Comparison of ENCODE assay signal across 12 mouse cellular contexts in genomic region chr2:169404908-169405690, GRCm38 (mm10).
DNase-seq lines count a peak whose midpoint lies in the region; ATAC-seq lines count a peak whose summit lies in the region.
"Had no signal": no experiment of that assay in that cellular context is flagged by ENCODE, and none has a peak within 500 bp of the region (broad histone marks: within the 10 kb centered on the region; RNA-seq: fewer than 3 reads in every experiment).

No protein-coding gene starts in this region.

- WGBS in forebrain, embryonic 11.5 days, result 25% methylated on average over 6 of the region's 6 CpGs
- WGBS in neural tube, embryonic 14.5 days, result 5% methylated on average over 6 of the region's 6 CpGs

- intact Hi-C loops in left cerebral cortex, postnatal 14 days (cut with DNase I), result no loop called here
- intact Hi-C loops in left cerebral cortex, postnatal 4 days (cut with DNase I), result no loop called here

- H3K4me1 ChIP-seq in forebrain, embryonic 11.5 days (replicated peaks; ENCODE audit: control insufficient read depth, insufficient read depth, low read length), result peaks cover 5% of the 10 kb centered on the region
- H3K4me1 ChIP-seq in neural tube, embryonic 14.5 days (ENCODE audit: control insufficient read depth, insufficient read depth, low read length), result peaks cover 10% of the 10 kb centered on the region
- H3K4me1 ChIP-seq: liver, embryonic 15.5 days had no signal

- H3K4me3 ChIP-seq in forebrain, embryonic 11.5 days (ENCODE audit: low read depth, low read length), result no peak overlapping the region
- H3K4me3 ChIP-seq in neural tube, embryonic 14.5 days (ENCODE audit: low read depth, low read length), result no peak overlapping the region
- H3K4me3 ChIP-seq: liver, embryonic 15.5 days had no signal

- no peaks in the 10 kb centered on the region for H3K36me3 ChIP-seq in forebrain, embryonic 11.5 days (ENCODE audit: control insufficient read depth, insufficient read depth, low read length)
- no peaks in the 10 kb centered on the region for H3K36me3 ChIP-seq in neural tube, embryonic 14.5 days (ENCODE audit: control insufficient read depth, insufficient read depth, low read length)
- H3K36me3 ChIP-seq: liver, embryonic 15.5 days had no signal

- H3K27ac ChIP-seq in forebrain, embryonic 11.5 days (ENCODE audit: low read depth, low read length), result peak overlapping the region; percentile 59; the same call in 1 of the 2 replicates
- H3K27ac ChIP-seq in neural tube, embryonic 14.5 days (ENCODE audit: low read depth, low read length), result peak overlapping the region; percentile 89
- H3K27ac ChIP-seq: liver, embryonic 15.5 days had no signal

- no peaks in the 10 kb centered on the region; the same call in 1 of the 2 replicates for H3K9me3 ChIP-seq in forebrain, embryonic 11.5 days (ENCODE audit: control insufficient read depth, low read length)
- H3K9me3 ChIP-seq in neural tube, embryonic 14.5 days (ENCODE audit: control insufficient read depth, low read length), result no peaks in the 10 kb centered on the region

- peak; percentile 92 for ATAC-seq in forebrain, embryonic 11.5 days (replicated peaks; ENCODE audit: low FRiP score)
- ATAC-seq in neural tube, embryonic 14.5 days (ENCODE audit: low read depth), result peak; percentile 92
- ATAC-seq: CD4-positive, CD25-positive, alpha-beta regulatory T cell, adult 4 months had no signal

- no peak overlapping the region for H3K9ac ChIP-seq in forebrain, embryonic 11.5 days (ENCODE audit: low read length)
- 0 out of 2 replicates have a peak overlapping the region, but pooled peaks have one; percentile 28 for H3K9ac ChIP-seq in neural tube, embryonic 14.5 days (replicated peaks; ENCODE audit: low read depth, low read length)
- H3K9ac ChIP-seq: liver, embryonic 15.5 days had no signal

- H3K27me3 ChIP-seq in forebrain, embryonic 11.5 days (ENCODE audit: control insufficient read depth, insufficient read depth, low read length), result no peaks in the 10 kb centered on the region
- no peaks in the 10 kb centered on the region for H3K27me3 ChIP-seq in neural tube, embryonic 14.5 days (ENCODE audit: control insufficient read depth, insufficient read depth, low read length)
- H3K27me3 ChIP-seq: liver, embryonic 15.5 days had no signal

- H3K4me2 ChIP-seq in forebrain, embryonic 11.5 days (ENCODE audit: low read depth, low read length, severe bottlenecking), result 0 out of 2 replicates have a peak overlapping the region, but pooled peaks have one; percentile 12
- H3K4me2 ChIP-seq in neural tube, embryonic 14.5 days (ENCODE audit: low read depth, low read length), result no peak overlapping the region
- H3K4me2 ChIP-seq: liver, embryonic 15.5 days had no signal

- DNase-seq in left cerebral cortex, postnatal 14 days (ENCODE audit: low spot score in 2 of 2), result peak; percentile 15 to 61
- no peak for DNase-seq in left cerebral cortex, adult 8-10 months (ENCODE audit: low spot score in 2 of 2)
- peak; percentile 77 for DNase-seq in forebrain, embryonic 11.5 days (ENCODE audit: low spot score)
- DNase-seq in left cerebral cortex, postnatal 4 days, result peak; percentile 13
- DNase-seq in layer of hippocampus, postnatal 25 days (ENCODE audit: extremely low spot score in 1 of 2, low spot score in 1 of 2), result no peak
- DNase-seq in cerebellum, postnatal 14 days, result no peak
- DNase-seq in heart, adult 8-10 months (ENCODE audit: low spot score), result no peak
- DNase-seq: cerebellum, postnatal 36 days; kidney, adult 18-20 months had no signal

Comparison
In these comparisons a context has a peak if more than half of its experiments do, and no peak if none do; other contexts are left out.
1. DNase-seq: peak in left cerebral cortex, postnatal 14 days (2 of 2), forebrain, embryonic 11.5 days (single experiment) and left cerebral cortex, postnatal 4 days (single experiment); none in left cerebral cortex, adult 8-10 months (0 of 2), layer of hippocampus, postnatal 25 days (0 of 2), cerebellum, postnatal 14 days (0 of 2) and heart, adult 8-10 months (single experiment).